Mouse (Mus musculus) liver, embryonic 14.5 days (tissue): ENCODE data around the gene Smc6. TPM values are rescaled to one million over a fixed set of nuclear protein-coding genes. Genes with fewer than 3 reads are reported as not detected.

Experiments used
- ATAC-seq: fragments of 200-750 bp; cut with Nextera tagmentation; 2 replicates; pipeline ENCODE4 v1.8.0; 2017; ENCODE audit warnings: moderate number of reproducible peaks, mild to moderate bottlenecking, moderate library complexity; ENCODE audit not compliant: insufficient read depth
- DNase-seq, 3 experiments: peaks; one replicate each; pipeline ENCODE4 v3.0.0-alpha.2; 2012 to 2013; ENCODE audit warnings: low read depth in 3 of 3, low spot score in 3 of 3
- H3K27ac ChIP-seq: fragments of 300-500 bp; sonication (generic); 2 replicates; pipeline ENCODE4 v1.5.1; 2014; ENCODE audit warnings: moderate library complexity, mild to moderate bottlenecking, control low read depth, inconsistent platforms
- H3K27me3 ChIP-seq: fragments of 300-500 bp; sonication (generic); 2 replicates; pipeline ENCODE4 v1.6.1; 2014; ENCODE audit warnings: mild to moderate bottlenecking, low read length, moderate library complexity; ENCODE audit not compliant: control insufficient read depth, insufficient read depth
- H3K36me3 ChIP-seq: fragments of 300-500 bp; sonication (generic); replicated peaks from 2 replicates; pipeline ENCODE4 v1.6.1; 2014; ENCODE audit warnings: low read depth; ENCODE audit not compliant: control insufficient read depth, insufficient read depth
- H3K4me1 ChIP-seq, 2 experiments: fragments of 200-500 bp in 1 of 2; fragments of 300-500 bp in 1 of 2; sonication (generic) in 1 of 2; replicated peaks; 2 replicates each; pipeline ENCODE4 v1.6.1; 2012 to 2014; ENCODE audit warnings: antibody characterized with exemption in 1 of 2, inconsistent platforms in 1 of 2, low read length in 1 of 2; ENCODE audit not compliant: control insufficient read depth in 2 of 2, insufficient read depth in 2 of 2
- H3K4me2 ChIP-seq: fragments of 300-500 bp; sonication (generic); 2 replicates; pipeline ENCODE4 v1.6.1; 2014; ENCODE audit warnings: low read depth, mild to moderate bottlenecking, control low read depth, moderate library complexity
- H3K4me3 ChIP-seq, 2 experiments: fragments of 200-500 bp in 1 of 2; fragments of 300-500 bp in 1 of 2; sonication (generic) in 1 of 2; 2 replicates each; pipeline ENCODE4 v1.5.1; 2012 to 2014; ENCODE audit warnings: low read depth in 2 of 2, low read length in 2 of 2, mild to moderate bottlenecking in 2 of 2, control low read depth in 1 of 2, inconsistent platforms in 1 of 2, moderate library complexity in 1 of 2; ENCODE audit not compliant: insufficient read depth in 1 of 2
- H3K9ac ChIP-seq: fragments of 300-500 bp; sonication (generic); replicated peaks from 2 replicates; pipeline ENCODE4 v1.6.1; 2014; ENCODE audit warnings: mild to moderate bottlenecking, control low read depth, moderate library complexity
- H3K9me3 ChIP-seq: fragments of 300-500 bp; sonication (generic); 2 replicates; pipeline ENCODE4 v1.6.1; 2016; ENCODE audit warnings: low read length, mixed read lengths; ENCODE audit not compliant: control insufficient read depth
- CTCF ChIP-seq: IDR thresholded peaks from 2 replicates; pipeline ENCODE4 v1.5.1; 2016; ENCODE audit warnings: antibody characterized with exemption, low read depth, control low read depth
- EP300 ChIP-seq: IDR thresholded peaks from 2 replicates; pipeline ENCODE4 v1.6.1; 2016; ENCODE audit warnings: antibody characterized with exemption, low read depth
- WGBS: fragments of 180-500 bp; shearing (Covaris S2); extraction: QIAGEN DNeasy Blood & Tissue Kit; methylation state at CpG from one replicate; pipeline ENCODE4 v1.1.7; 2014; ENCODE audit not compliant: insufficient replicate concordance; 5-methylcytosine and 5-hydroxymethylcytosine counted together
- polyA plus RNA-seq, 2 experiments: library from polyadenylated mRNA; depleted of rRNA in 1 of 2; stranded (reverse) in 1 of 2; unstranded in 1 of 2; fragments of >200 nt; fragmentation: Nextera tagmentation in 1 of 2; extraction: Ambion mirVana in 1 of 2; gene quantifications; 2 replicates each; pipeline versions ENCODE4 v1.2.1 to v1.2.3; 2012 to 2014

Smc6 gene
- polyA plus RNA-seq, 2 experiments, result 25.1 to 63.1 TPM

- H3K4me2 ChIP-seq, result no peak overlapping the region
- ATAC-seq (no peak), DNase-seq (no peak)
- H3K27me3 ChIP-seq, result no peaks in the 10 kb centered on the region
- no peak overlapping the region for H3K9ac ChIP-seq
- no peak overlapping the region for H3K4me3 ChIP-seq
- no peak overlapping the region for H3K27ac ChIP-seq
- no peaks in the 10 kb centered on the region for H3K36me3 ChIP-seq
- 74% methylated on average over 3 of the region's 3 CpGs for WGBS
- H3K9me3 ChIP-seq, result no peaks in the 10 kb centered on the region
- no peaks in the 10 kb centered on the region for H3K4me1 ChIP-seq
- no peak for TF ChIP-seq EP300
- TF ChIP-seq CTCF, result no peak
Measured at GRCm38 (mm10) chr12:11326483-11326882, 60.8 kb downstream of the Smc6 start.

GRCm38 (mm10) chr12:11336845-11337244 lies 71.2 kb downstream of the Smc6 start:
- Histone ChIP-seq H3K27ac (no peak overlapping the region), H3K27me3 (no peaks in the 10 kb centered on the region), H3K9ac (no peak overlapping the region), H3K36me3 (no peaks in the 10 kb centered on the region), H3K4me1 (no peaks in the 10 kb centered on the region), H3K9me3 (no peaks in the 10 kb centered on the region), H3K4me2 (no peak overlapping the region), H3K4me3 (no peak overlapping the region)
- WGBS, result 27% methylated on average over 4 of the region's 4 CpGs
- ATAC-seq (no peak), DNase-seq (peak in 2 of 3 experiments; percentile 4 to 24)
- TF ChIP-seq CTCF (peak; percentile 66), EP300 (no peak)

- DNase-seq (no peak), ATAC-seq (no peak)
- Histone ChIP-seq H3K9ac (no peak overlapping the region), H3K4me1 (no peaks in the 10 kb centered on the region), H3K27ac (no peak overlapping the region), H3K36me3 (no peaks in the 10 kb centered on the region), H3K4me3 (no peak overlapping the region), H3K9me3 (no peaks in the 10 kb centered on the region), H3K27me3 (no peaks in the 10 kb centered on the region), H3K4me2 (no peak overlapping the region)
- no peak for TF ChIP-seq CTCF
- TF ChIP-seq EP300, result no peak
- 56% methylated on average over 2 of the region's 2 CpGs for WGBS
Measured at GRCm38 (mm10) chr12:11338251-11338650, 72.6 kb downstream of the Smc6 start.

- ATAC-seq, result no peak
Measured at GRCm38 (mm10) chr12:11342020-11342600, 76.4 kb downstream of the Smc6 start.

GRCm38 (mm10) chr12:11345963-11346362 lies 80.3 kb downstream of the Smc6 start:
- H3K4me1 ChIP-seq, result no peaks in the 10 kb centered on the region
- no peak overlapping the region for H3K9ac ChIP-seq
- H3K4me2 ChIP-seq, result no peak overlapping the region
- no peaks in the 10 kb centered on the region for H3K9me3 ChIP-seq
- ATAC-seq (no peak), DNase-seq (no peak)
- no peaks in the 10 kb centered on the region for H3K36me3 ChIP-seq
- H3K4me3 ChIP-seq, result no peak overlapping the region
- H3K27me3 ChIP-seq, result no peaks in the 10 kb centered on the region
- WGBS, result 45% methylated on average over 2 of the region's 2 CpGs
- no peak overlapping the region for H3K27ac ChIP-seq
- TF ChIP-seq CTCF (no peak), EP300 (no peak)

More at GRCm38 (mm10) chr12:11342020-11342600, 76.4 kb downstream of the Smc6 start:
- H3K4me2 ChIP-seq, result no peak overlapping the region
- H3K9ac ChIP-seq, result no peak overlapping the region
- no peaks in the 10 kb centered on the region for H3K9me3 ChIP-seq
- WGBS, result 48% methylated on average over 6 of the region's 6 CpGs
- no peaks in the 10 kb centered on the region for H3K27me3 ChIP-seq
- DNase-seq, result no peak
- no peak overlapping the region for H3K27ac ChIP-seq
- no peak for TF ChIP-seq CTCF
- TF ChIP-seq EP300, result no peak
- H3K4me1 ChIP-seq, result no peaks in the 10 kb centered on the region
- no peak overlapping the region for H3K4me3 ChIP-seq
- H3K36me3 ChIP-seq, result no peaks in the 10 kb centered on the region
